Mouse (Mus musculus) forebrain, embryonic 12.5 days (tissue): ENCODE results near the gene Scrt2. TPM values are rescaled to one million over a fixed set of nuclear protein-coding genes. Genes with fewer than 3 reads are reported as not detected.
"Not testable (repeated sequence)": the region's sequence is repeated elsewhere in the genome, so short reads cannot be mapped to it uniquely, and the experiment has no call there.

Source experiments
- ATAC-seq: fragments of 200-750 bp; cut with Nextera tagmentation; 2 replicates; pipeline ENCODE4 v1.8.0; 2017; ENCODE audit warnings: moderate TSS enrichment; ENCODE audit not compliant: low FRiP score
- H3K27ac ChIP-seq: fragments of 300-500 bp; sonication (generic); 2 replicates; pipeline ENCODE4 v1.5.1; 2016; ENCODE audit warnings: mild to moderate bottlenecking
- H3K27me3 ChIP-seq: fragments of 300-500 bp; sonication (generic); 2 replicates; pipeline ENCODE4 v1.6.1; 2016; ENCODE audit warnings: mild to moderate bottlenecking
- H3K36me3 ChIP-seq: fragments of 300-500 bp; sonication (generic); replicated peaks from 2 replicates; pipeline ENCODE4 v1.6.1; 2016; ENCODE audit warnings: mild to moderate bottlenecking
- H3K4me1 ChIP-seq: fragments of 300-500 bp; sonication (generic); 2 replicates; pipeline ENCODE4 v1.6.1; 2016
- H3K4me2 ChIP-seq: fragments of 300-500 bp; sonication (generic); 2 replicates; pipeline ENCODE4 v1.6.1; 2016; ENCODE audit warnings: mild to moderate bottlenecking, moderate library complexity
- H3K4me3 ChIP-seq: fragments of 300-500 bp; sonication (generic); replicated peaks from 2 replicates; pipeline ENCODE4 v1.5.1; 2016; ENCODE audit warnings: mild to moderate bottlenecking
- H3K9ac ChIP-seq: fragments of 300-500 bp; sonication (generic); 2 replicates; pipeline ENCODE4 v1.6.1; 2016; ENCODE audit warnings: mild to moderate bottlenecking
- H3K9me3 ChIP-seq: fragments of 300-500 bp; sonication (generic); 2 replicates; pipeline ENCODE4 v1.6.1; 2016
- WGBS: fragments of 180-500 bp; shearing (Covaris S2); methylation state at CpG from one replicate; pipeline ENCODE4 v1.1.7; 2016; 5-methylcytosine and 5-hydroxymethylcytosine counted together
- polyA plus RNA-seq: library from polyadenylated mRNA; unstranded; fragments of >200 nt; fragmentation: Nextera tagmentation; extraction: Ambion mirVana; gene quantifications from 2 replicates; pipeline ENCODE4 v1.2.1, GENCODE M21; 2016

The Scrt2 gene
- polyA plus RNA-seq, 1 experiment from 2014 or later = 15.6 TPM

DNA sequence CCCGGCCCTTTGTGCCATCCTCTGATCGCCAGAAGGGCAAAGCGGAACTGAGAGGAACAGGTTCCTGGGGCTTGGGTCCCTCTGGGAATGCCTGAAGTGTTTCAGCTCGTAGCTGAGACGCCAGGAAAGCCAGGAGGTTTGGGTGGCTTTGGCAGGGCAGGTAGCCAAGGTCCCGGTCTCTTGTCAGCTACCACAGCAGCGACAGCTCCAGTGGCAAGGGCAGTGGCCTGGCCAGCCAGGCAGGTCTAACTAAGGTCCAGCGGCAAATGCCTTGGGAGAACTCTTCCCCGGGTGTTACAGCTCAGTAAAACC, 24.1 kb upstream of the Scrt2 start:
- Histone ChIP-seq H3K9me3 (no peaks in the 10 kb centered on the region), H3K4me2 (no peak overlapping the region), H3K4me3 (no peak overlapping the region), H3K27me3 (peaks cover 57% of the 10 kb centered on the region), H3K9ac (no peak overlapping the region), H3K27ac (0 out of 2 replicates have a peak overlapping the region, but pooled peaks have one; percentile 32), H3K36me3 (no peaks in the 10 kb centered on the region), H3K4me1 (peaks cover 31% of the 10 kb centered on the region)
- 76% methylated on average over 9 of the region's 9 CpGs for WGBS
- ATAC-seq = no peak

DNA sequence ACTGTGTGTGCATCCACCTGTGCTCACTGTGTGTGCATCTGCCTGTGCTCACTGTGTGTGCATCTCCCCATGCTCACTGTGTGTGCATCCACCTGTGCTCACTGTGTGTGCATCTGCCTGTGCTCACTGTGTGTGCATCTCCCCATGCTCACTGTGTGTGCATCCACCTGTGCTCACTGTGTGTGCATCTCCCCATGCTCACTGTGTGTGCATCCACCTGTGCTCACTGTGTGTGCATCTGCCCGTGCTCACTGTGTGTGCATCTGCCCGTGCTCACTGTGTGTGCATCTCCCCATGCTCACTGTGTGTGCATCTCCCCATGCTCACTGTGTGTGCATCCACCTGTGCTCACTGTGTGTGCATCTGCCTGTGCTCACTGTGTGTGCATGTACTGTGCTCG, 18.5 kb upstream of the Scrt2 start:
- H3K4me3 ChIP-seq, H3K9ac ChIP-seq, H3K36me3 ChIP-seq, H3K4me1 ChIP-seq, H3K4me2 ChIP-seq, ATAC-seq, H3K27ac ChIP-seq, H3K9me3 ChIP-seq: not testable (repeated sequence)
- WGBS = 85% methylated on average over 3 of the region's 3 CpGs
- peaks cover 18% of the 10 kb centered on the region for H3K27me3 ChIP-seq

DNA sequence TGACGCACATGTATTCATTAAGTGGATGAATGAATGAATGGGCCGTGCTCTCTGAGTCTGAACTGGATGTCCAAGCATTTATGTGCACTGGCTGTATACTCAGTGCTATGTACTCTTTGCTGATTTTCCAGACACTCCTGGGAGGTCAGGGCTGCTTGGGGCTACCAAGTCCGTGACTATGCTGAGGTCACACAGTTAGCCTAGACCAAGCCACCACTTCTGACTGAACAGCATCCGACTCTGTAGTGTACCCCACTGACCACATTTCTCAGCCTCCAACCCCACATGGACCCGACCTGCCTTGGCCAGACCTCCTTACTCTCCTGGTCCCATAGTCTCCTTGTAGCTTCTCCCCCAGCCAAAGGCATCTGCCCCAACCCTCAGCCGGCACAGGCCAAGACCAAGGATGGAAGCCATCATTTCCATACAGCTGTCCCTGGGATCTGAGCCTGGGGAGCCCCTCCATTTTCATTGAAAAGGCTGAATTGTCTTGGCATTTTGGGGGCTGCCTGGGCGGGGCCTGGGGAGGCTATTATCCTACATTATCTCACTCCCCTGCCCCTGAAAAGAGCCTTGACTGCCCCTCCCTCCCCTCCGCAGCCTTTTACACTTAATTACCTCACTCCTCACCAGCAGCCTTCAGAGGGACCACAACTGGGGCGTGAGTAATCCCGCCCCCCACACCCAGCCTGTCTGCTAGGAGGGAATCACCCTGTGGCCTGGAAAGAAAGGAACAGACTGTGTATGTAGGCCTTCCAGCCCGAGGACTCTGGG, 12.5 kb upstream of the Scrt2 start:
- WGBS = 17% methylated on average over 11 of the region's 11 CpGs
- H3K4me2 ChIP-seq = peak overlapping the region; percentile 21
- H3K4me3 ChIP-seq = no peak overlapping the region
- peak; percentile 95 for ATAC-seq
- H3K36me3 ChIP-seq = no peaks in the 10 kb centered on the region
- 0 out of 2 replicates have a peak, but pooled peaks cover 5% of the 10 kb centered on the region for H3K27me3 ChIP-seq
- peak overlapping the region; percentile 25; the same call in 1 of the 2 replicates for H3K9ac ChIP-seq
- H3K4me1 ChIP-seq = peaks cover 18% of the 10 kb centered on the region
- H3K9me3 ChIP-seq = no peaks in the 10 kb centered on the region; the same call in 1 of the 2 replicates
- H3K27ac ChIP-seq = peak overlapping the region; percentile 94

DNA sequence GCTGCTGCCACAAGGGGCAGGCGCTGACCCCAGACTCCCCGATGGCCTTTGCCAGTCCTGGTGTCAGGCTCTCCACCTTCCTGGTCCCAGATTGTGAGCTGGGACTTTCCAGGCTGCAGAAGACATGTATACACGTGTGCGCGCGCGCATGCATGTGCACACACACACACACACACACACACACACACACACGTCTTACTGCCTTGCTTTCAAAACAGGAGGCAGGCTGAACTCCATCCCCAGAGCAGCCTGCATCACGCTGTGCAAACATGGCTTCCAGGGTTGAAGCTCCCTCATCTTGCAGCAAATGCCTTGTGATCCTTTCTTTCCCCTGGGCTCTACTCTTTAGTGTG, 11.9 kb upstream of the Scrt2 start:
- peaks cover 18% of the 10 kb centered on the region for H3K4me1 ChIP-seq
- H3K9ac ChIP-seq = peak overlapping the region; percentile 25; the same call in 1 of the 2 replicates
- no peak for ATAC-seq
- H3K4me2 ChIP-seq = peak overlapping the region; percentile 21
- H3K27me3 ChIP-seq = 0 out of 2 replicates have a peak, but pooled peaks cover 6% of the 10 kb centered on the region
- H3K27ac ChIP-seq = peak overlapping the region; percentile 94
- no peaks in the 10 kb centered on the region for H3K36me3 ChIP-seq
- 31% methylated on average over 9 of the region's 9 CpGs for WGBS
- H3K9me3 ChIP-seq = no peaks in the 10 kb centered on the region; the same call in 1 of the 2 replicates
- no peak overlapping the region for H3K4me3 ChIP-seq

DNA sequence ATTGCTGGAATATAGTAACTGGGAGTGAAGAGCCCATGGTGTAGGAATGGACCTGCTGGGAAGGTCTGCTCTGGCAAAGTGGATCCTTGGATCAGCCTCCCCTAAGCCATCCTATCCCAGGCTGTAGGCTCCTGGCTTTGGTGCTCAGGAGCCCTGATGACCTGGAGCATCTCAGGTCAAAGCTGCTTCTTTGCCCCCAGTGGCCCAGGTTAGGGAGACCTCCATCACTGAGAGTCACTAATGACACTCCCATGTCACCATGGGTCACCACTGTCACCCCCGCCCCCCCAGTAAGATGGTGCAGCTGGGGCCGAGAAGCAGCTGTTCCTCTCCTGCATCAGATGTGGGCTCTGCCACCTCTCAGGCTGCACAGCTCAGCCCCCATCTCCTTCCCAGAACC, 11.4 kb upstream of the Scrt2 start:
- Histone ChIP-seq H3K4me3 (no peak overlapping the region), H3K4me2 (peak overlapping the region; percentile 21; the same call in 1 of the 2 replicates), H3K9ac (no peak overlapping the region), H3K27me3 (0 out of 2 replicates have a peak, but pooled peaks cover 11% of the 10 kb centered on the region), H3K36me3 (no peaks in the 10 kb centered on the region), H3K9me3 (no peaks in the 10 kb centered on the region; the same call in 1 of the 2 replicates), H3K4me1 (peaks cover 18% of the 10 kb centered on the region), H3K27ac (peak overlapping the region; percentile 94)
- 70% methylated on average over 2 of the region's 2 CpGs for WGBS
- ATAC-seq = peak; percentile 15

DNA sequence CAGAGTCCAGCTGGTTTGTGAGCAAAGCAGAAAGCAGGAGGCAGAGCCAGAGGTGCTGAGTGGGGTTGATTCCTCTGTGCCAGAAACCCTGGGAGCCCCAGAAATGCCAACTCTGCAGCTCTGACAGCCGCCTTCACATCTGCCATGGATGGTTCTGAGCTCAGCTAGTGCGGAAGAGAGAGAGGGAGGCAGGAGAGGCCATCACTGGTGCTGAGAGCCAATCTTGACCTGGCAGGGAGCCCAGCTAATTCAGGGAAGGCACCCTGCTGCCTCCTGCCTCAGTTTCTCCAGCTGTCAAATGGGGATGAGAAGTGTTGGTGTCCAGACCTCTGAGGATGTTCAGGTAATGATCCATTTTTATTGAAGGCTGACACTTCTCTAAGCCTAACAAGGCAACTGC, 6.8 kb upstream of the Scrt2 start:
- no peaks in the 10 kb centered on the region for H3K9me3 ChIP-seq
- no peak overlapping the region for H3K27ac ChIP-seq
- H3K36me3 ChIP-seq = no peaks in the 10 kb centered on the region
- peaks cover 48% of the 10 kb centered on the region for H3K27me3 ChIP-seq
- H3K9ac ChIP-seq = no peak overlapping the region
- H3K4me3 ChIP-seq = no peak overlapping the region
- H3K4me2 ChIP-seq = no peak overlapping the region
- ATAC-seq = no peak
- WGBS = 89% methylated on average over 2 of the region's 2 CpGs
- H3K4me1 ChIP-seq = peaks cover 24% of the 10 kb centered on the region

DNA sequence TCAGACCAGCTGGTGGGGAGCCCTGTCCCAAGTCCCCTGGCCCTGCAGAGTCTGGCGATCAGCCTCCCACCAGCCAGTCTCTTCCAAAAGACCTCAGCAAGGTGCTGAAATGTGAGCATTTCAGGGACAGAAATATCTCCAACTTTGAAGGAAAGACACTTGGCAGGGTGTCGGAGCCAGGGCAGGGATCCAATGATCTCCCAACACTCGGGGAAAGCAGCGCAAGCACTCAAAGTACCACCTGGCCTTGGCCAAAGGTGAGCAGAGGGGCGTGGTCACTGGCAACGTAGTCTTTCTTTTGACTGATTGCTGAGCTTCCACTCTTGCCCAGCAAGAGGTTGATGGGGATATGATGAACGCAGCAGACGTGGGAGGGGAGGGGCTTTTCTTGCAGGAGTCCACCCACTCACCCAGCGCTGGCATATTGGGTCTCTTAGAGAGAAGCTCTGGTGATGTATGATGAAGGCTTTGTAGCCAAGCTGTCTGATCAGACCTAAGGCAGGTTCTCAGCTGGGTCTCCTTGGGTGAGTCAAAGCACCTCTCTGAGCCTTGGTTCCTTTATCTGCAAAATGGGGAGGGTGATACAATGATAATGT, 5.9 kb upstream of the Scrt2 start:
- H3K9ac ChIP-seq = no peak overlapping the region
- no peak overlapping the region for H3K4me2 ChIP-seq
- H3K36me3 ChIP-seq = no peaks in the 10 kb centered on the region
- no peak overlapping the region for H3K4me3 ChIP-seq
- 68% methylated on average over 9 of the region's 9 CpGs for WGBS
- no peak for ATAC-seq
- H3K27me3 ChIP-seq = peaks cover 54% of the 10 kb centered on the region
- H3K27ac ChIP-seq = no peak overlapping the region
- H3K4me1 ChIP-seq = peaks cover 25% of the 10 kb centered on the region
- no peaks in the 10 kb centered on the region for H3K9me3 ChIP-seq

DNA sequence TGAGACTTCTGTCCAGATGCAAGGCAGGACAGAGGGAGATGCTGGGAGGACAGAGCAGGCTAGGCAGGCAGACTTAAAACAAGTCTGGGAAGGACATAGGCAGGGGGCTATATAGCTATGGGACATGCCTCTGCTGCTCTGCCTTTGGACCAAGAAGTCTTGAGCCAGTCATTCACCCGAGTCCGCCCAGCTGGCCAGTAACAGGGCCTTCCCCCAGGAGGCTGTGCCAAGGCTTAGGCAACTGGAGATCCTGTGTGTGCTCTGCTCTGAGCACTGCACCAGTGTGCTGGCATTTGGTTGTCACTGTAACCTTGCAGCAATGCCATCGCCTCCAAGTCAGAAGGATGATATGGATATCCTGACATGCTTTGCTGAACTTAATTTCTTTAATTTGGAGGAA, 4.0 kb upstream of the Scrt2 start:
- ATAC-seq = no peak
- 84% methylated on average over 3 of the region's 3 CpGs for WGBS

DNA sequence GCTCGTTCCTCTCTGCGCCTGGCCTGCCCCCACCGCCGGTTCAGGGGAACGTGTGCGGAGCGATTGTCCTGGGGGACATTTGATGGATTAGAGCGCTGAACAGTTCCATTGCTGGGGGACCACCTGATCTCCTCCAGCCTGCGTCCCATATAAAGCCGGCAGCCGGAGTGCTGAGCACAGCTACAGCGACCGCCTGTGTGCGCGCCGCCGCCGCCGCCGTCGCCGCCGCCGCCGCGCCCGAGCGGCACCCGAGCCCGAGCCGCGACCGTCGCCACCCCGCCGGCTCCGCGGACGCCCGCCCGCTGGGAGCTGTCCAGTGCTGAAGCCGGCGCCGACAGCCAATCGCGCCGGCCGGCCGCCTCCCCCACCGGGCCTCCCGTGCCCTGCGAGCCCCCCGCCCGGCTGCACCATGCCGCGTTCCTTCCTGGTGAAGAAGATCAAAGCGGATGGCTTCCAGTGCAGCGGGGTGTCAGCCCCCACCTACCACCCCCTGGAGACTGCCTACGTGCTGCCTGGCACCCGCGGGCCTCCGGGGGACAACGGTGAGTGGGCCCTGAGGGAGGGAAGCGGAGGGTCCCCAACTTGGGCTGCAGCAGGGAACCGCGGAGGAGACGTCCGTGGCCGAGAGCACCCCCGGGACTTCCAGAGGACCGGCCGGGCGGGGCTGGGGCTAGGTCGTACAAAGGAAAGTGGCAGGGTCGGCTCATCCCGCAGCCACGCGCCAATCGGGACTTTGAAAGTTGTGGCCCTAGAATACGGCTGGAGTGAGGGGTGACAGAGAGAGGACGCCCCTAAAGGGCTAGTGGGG, 516 bp downstream of the Scrt2 start:
- Histone ChIP-seq H3K27ac (peak overlapping the region; percentile 97), H3K4me2 (peak overlapping the region; percentile 78), H3K9ac (peak overlapping the region; percentile 93), H3K36me3 (peaks cover 3% of the 10 kb centered on the region; the same call in 1 of the 2 replicates), H3K4me1 (peaks cover 69% of the 10 kb centered on the region), H3K4me3 (peak overlapping the region; percentile 74), H3K9me3 (no peaks in the 10 kb centered on the region), H3K27me3 (peaks cover 62% of the 10 kb centered on the region)
- ATAC-seq = peak; percentile 81
- under 1% methylated on average over 81 of the region's 81 CpGs for WGBS

More for the DNA sequence above, 4.0 kb upstream of the Scrt2 start:
- H3K9ac ChIP-seq = no peak overlapping the region
- H3K4me1 ChIP-seq = peaks cover 35% of the 10 kb centered on the region
- H3K4me2 ChIP-seq = no peak overlapping the region
- peaks cover 62% of the 10 kb centered on the region for H3K27me3 ChIP-seq
- no peak overlapping the region for H3K4me3 ChIP-seq
- no peaks in the 10 kb centered on the region for H3K9me3 ChIP-seq
- no peaks in the 10 kb centered on the region for H3K36me3 ChIP-seq
- no peak overlapping the region for H3K27ac ChIP-seq

DNA sequence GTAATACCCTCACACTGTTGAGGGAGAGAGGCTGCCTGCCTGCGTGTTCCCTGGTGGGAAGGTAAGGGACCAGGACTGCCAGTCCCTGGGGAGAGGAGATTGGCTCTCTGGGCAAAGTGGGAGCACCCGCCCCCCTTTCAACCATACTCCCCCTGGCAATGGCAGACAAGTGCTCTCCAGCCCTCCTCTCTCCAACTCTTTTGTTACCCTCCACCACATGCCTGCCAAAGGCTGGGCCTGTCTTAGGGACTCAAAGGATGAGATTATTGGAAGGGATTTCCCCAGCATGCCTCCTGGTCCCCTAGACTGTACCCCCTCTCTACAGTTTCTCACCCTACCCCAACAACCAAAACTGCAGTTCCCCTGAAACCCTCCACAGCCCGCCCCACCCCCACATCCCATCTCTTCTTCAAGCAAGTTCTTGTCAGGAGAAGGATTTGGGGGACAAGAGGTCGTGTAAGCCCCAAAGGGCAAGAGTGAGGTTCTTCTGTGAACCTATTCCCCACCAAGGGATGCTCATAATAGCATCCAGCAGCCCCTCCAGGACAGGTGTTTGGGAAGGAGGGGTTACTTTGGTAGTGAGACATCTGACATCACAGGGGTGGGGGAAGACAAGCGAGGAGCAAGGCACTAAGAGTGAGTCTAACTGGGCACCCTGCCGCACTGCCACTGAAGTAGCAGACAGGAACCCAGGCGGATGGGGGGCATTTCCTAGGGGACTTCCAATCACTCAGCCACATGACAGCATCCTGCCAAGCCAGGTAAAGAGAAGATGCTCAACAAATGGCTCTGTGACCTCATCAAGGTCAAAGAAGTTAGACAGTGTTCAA, 1.3 kb downstream of the Scrt2 start:
- peak overlapping the region; percentile 97 for H3K27ac ChIP-seq
- H3K4me2 ChIP-seq = peak overlapping the region; percentile 78
- H3K27me3 ChIP-seq = peaks cover 63% of the 10 kb centered on the region
- WGBS = 23% methylated on average over 7 of the region's 7 CpGs
- H3K4me1 ChIP-seq = peaks cover 74% of the 10 kb centered on the region
- H3K9ac ChIP-seq = peak overlapping the region; percentile 93
- H3K36me3 ChIP-seq = peaks cover 3% of the 10 kb centered on the region; the same call in 1 of the 2 replicates
- H3K9me3 ChIP-seq = no peaks in the 10 kb centered on the region
- peak; percentile 27; the same call in 1 of the 2 replicates for ATAC-seq
- peak overlapping the region; percentile 74 for H3K4me3 ChIP-seq

DNA sequence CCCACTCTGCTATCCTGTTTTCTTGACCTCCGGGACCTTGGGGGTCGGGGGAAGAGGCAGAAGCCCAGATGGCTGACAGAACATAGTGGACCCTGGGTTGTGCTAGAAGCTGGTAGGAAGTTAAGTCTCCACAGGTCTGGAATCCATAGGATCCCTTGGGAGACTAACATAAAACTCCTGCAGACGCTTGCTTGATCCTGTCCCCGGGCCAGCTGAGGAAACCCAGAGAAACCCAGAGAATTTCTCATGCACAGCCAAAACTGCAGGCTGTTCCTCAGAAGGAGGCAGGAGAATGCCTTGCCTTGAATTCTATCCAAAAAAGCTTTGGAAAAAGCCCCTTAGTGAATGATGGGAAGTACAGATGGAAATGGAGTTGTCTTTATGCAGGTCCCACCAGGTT, 2.1 kb downstream of the Scrt2 start:
- Histone ChIP-seq H3K4me2 (peak overlapping the region; percentile 78), H3K27ac (peak overlapping the region; percentile 69), H3K4me3 (peak overlapping the region; percentile 74), H3K9me3 (no peaks in the 10 kb centered on the region), H3K9ac (peak overlapping the region; percentile 93), H3K36me3 (peaks cover 7% of the 10 kb centered on the region), H3K27me3 (peaks cover 58% of the 10 kb centered on the region), H3K4me1 (peaks cover 77% of the 10 kb centered on the region)
- WGBS = 60% methylated on average over 4 of the region's 4 CpGs
- ATAC-seq = no peak
